Mouse (Mus musculus) kidney, adult 2 months (tissue): Measurements from ENCODE around the gene Gm20696. TPM values are rescaled to one million over a fixed set of nuclear protein-coding genes. Genes with fewer than 3 reads are reported as not detected.
A peak's percentile ranks its signal among the peaks of the same experiment; 100 is the strongest.

ENCODE experiments used
- DNase-seq: peaks from one replicate; pipeline ENCODE4 v3.0.0; 2021
- H3K27ac ChIP-seq: fragments of 200-500 bp; 2 replicates; pipeline ENCODE4 v1.5.1; 2012; ENCODE audit warnings: low read depth, low read length, control low read depth, inconsistent platforms; ENCODE audit not compliant: insufficient read depth
- H3K27me3 ChIP-seq: fragments of 200-500 bp; replicated peaks from 2 replicates; pipeline ENCODE4 v1.6.1; 2012; ENCODE audit warnings: mild to moderate bottlenecking, moderate library complexity, low read length, inconsistent platforms; ENCODE audit not compliant: control insufficient read depth, insufficient read depth
- H3K36me3 ChIP-seq: fragments of 200-500 bp; 2 replicates; pipeline ENCODE4 v1.6.1; 2012; ENCODE audit warnings: mild to moderate bottlenecking, moderate library complexity, low read length, inconsistent platforms; ENCODE audit not compliant: control insufficient read depth, insufficient read depth
- H3K4me1 ChIP-seq: fragments of 200-500 bp; 2 replicates; pipeline ENCODE4 v1.6.1; 2011; ENCODE audit warnings: low read length; ENCODE audit not compliant: control insufficient read depth, insufficient read depth
- H3K4me3 ChIP-seq: fragments of 200-500 bp; 2 replicates; pipeline ENCODE4 v1.5.1; 2011; ENCODE audit warnings: mild to moderate bottlenecking, low read depth, low read length, control low read depth; ENCODE audit not compliant: insufficient read depth
- CTCF ChIP-seq: fragments of 200-500 bp; conservative IDR thresholded peaks from 2 replicates; pipeline ENCODE4 v1.5.1; 2011; ENCODE audit warnings: low read depth, mild to moderate bottlenecking, control low read depth, low read length, moderate library complexity, mixed read lengths; ENCODE audit not compliant: insufficient read depth, insufficient read length
- POLR2A ChIP-seq: fragments of 200-500 bp; IDR thresholded peaks from one replicate; pipeline ENCODE4 v1.6.1; 2011; ENCODE audit warnings: low read depth, low read length, control low read depth
- WGBS: fragments of 180-500 bp; shearing (Covaris S2); methylation state at CpG from one replicate; pipeline ENCODE4 v1.1.7; 2018; 5-methylcytosine and 5-hydroxymethylcytosine counted together
- polyA plus RNA-seq: library from polyadenylated mRNA; depleted of rRNA; stranded (reverse); fragments of >200 nt; gene quantifications from 2 replicates; pipeline ENCODE4 v1.2.3, GENCODE M21; 2012

Gm20696 gene
- polyA plus RNA-seq, 1 experiment = 0.31 TPM

DNA sequence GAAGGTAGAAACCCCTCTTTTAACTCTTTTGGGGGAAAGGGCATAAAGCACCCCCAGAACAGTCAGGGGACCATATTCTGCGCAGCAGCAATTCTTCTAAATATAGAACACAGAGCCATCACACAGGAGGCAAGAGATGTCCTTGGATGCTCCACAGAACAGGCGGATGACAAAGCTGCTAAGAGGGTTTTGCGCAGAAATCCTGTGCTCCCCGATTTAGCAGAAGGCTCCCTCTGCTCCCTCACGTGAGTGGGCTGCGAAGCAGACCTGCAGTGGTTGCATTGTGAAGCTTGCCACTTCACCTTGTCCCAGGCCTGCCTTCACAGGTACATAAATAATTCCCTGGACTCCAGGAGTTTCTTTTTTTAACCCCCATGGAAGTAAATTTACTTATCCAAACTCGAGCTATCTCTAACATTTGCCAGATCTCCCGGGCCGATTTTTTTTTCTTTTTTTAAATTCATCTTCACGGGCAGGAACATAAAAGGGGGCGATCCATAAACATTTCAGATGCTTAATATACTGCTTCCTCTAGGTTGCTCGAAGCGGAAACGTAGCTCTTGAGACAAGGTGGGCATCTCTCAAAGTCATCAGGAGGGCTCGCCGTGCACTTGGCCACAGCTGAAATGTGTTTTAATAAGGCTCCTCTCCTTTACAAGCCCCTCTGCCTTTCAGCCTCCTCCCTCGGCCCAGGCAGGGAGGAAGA is 51.9 kb downstream of the Gm20696 start:
- Histone ChIP-seq H3K4me1 (no peaks in the 10 kb centered on the region), H3K27ac (no peak overlapping the region), H3K36me3 (no peaks in the 10 kb centered on the region), H3K27me3 (no peaks in the 10 kb centered on the region), H3K4me3 (no peak overlapping the region)
- TF ChIP-seq CTCF (no peak), POLR2A (no peak)
- 59% methylated on average over 17 of the region's 17 CpGs for WGBS
- no peak for DNase-seq

DNA sequence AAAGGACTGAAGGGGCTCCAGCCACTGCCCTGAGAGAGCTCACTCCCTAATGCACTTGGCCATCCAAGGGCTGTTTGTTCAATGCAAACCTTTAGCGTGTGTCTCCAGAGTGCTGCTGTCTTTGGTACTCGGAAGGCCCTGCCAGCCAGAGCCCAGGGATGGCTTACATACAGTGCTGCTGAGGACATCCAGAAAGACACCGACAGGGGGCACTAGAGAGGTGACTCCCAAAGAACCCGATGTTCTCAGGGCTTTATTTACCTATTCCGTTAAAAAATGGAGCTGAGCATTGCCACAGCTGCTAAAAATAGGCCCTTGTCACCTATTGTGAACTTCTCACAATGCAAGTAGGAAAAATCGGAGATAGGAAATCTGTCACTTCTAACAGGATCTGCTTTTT is 54.7 kb downstream of the Gm20696 start:
- H3K36me3 ChIP-seq = no peaks in the 10 kb centered on the region
- no peaks in the 10 kb centered on the region for H3K27me3 ChIP-seq
- H3K4me1 ChIP-seq = no peaks in the 10 kb centered on the region
- WGBS = 59% methylated on average over 6 of the region's 6 CpGs
- no peak for DNase-seq
- no peak for TF ChIP-seq POLR2A
- peak; percentile 22; the same call in 1 of the 2 replicates for TF ChIP-seq CTCF
- H3K4me3 ChIP-seq = no peak overlapping the region
- H3K27ac ChIP-seq = no peak overlapping the region

DNA sequence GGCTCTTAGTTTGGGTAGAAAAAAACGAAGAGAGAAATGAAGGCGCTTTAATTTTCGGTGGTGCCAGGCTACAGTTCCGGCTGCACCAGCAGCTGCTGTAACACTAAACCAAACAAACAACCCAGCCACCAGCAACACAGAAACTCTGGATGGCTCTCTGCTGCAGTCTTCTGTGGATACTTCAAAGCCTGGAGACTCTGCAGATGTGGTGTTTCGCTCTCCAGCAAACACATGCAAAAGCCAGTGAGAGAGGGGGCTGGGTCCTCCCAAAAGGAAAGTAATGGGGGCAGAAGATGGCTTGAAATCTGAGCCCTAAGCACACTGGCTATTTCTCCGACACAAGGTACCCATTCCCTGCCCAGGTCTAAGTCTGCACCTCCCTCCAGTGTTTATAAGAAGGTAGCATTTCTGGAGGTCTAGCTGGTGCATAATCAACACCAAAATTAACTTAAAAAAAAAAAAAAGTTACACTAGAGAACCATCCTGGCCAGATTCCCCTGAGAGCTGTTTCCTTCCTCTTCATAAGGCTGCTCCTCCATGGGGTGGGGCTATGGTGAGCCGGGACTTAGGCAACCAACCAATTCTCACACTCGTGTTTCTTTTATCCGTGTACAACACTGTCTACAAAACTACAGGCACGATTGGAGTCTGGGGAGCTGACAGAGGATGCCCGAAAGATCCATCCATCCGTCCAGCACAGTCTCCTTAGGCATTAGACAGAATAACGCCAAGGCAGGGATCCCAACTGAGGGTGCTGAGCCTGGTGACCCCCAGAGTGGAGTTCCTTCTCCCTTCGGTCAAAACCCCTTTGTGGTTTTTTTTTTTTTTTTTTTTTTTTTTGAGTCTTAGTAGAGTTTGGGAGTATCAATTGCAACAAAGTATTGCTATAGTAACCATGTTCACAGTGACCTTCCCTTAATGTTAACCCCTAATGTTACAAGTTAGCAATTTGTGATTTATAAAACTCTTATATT is 55.9 kb downstream of the Gm20696 start:
- TF ChIP-seq CTCF = no peak
- no peak for TF ChIP-seq POLR2A
- no peak overlapping the region for H3K27ac ChIP-seq

DNA sequence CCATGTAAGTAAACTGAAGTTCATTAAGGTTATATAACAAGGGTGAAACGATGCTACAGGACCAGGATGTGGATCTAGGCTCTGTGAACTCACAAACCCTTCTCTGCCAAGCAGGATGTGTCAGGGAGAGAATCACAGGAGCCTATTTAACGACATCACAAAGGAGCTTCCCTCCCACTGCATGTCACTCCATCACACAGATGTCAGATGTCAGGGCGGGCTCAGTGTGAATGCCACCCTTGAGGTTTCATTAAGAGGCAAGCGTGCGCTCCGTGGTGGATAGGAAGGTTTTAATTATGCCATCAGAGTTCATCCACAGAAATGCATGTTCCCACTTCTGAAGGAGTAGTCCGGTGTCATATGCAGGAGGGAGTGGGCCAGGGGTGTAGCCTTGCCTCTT is 60.5 kb downstream of the Gm20696 start:
- 82% methylated on average over 7 of the region's 7 CpGs for WGBS

More for the DNA sequence above, 55.9 kb downstream of the Gm20696 start:
- Histone ChIP-seq H3K4me3 (no peak overlapping the region), H3K4me1 (no peaks in the 10 kb centered on the region), H3K27me3 (no peaks in the 10 kb centered on the region), H3K36me3 (no peaks in the 10 kb centered on the region)
- peak; percentile 47 for DNase-seq
- WGBS = 33% methylated on average over 14 of the region's 14 CpGs

DNA sequence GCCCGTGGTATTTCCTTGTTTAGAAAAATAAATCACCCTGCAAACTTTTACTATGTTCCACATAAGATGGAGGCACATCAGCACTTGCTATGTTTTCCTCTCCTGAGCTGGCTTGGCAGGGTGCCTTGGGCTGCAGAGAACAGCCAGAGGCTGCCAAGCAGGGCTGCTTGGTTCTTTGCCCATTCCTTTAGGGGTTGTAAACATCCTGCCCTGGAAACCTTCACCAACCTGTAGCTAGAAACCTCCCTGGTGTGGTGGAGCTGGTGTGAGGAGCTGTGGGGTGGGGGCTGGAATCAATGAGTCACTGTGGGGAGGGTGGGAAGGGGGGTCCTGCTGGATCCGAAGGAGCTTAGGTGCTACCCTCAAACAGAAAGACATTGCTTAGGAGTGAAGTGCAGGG is 61.8 kb downstream of the Gm20696 start:
- TF ChIP-seq CTCF (no peak), POLR2A (no peak)
- peak; percentile 21 for DNase-seq
- H3K4me3 ChIP-seq = no peak overlapping the region
- no peaks in the 10 kb centered on the region for H3K27me3 ChIP-seq
- no peaks in the 10 kb centered on the region for H3K36me3 ChIP-seq
- WGBS = 43% methylated on average over 2 of the region's 2 CpGs
- H3K4me1 ChIP-seq = no peaks in the 10 kb centered on the region
- H3K27ac ChIP-seq = no peak overlapping the region

More for the DNA sequence above, 60.5 kb downstream of the Gm20696 start:
- no peak for DNase-seq
- Histone ChIP-seq H3K4me1 (no peaks in the 10 kb centered on the region), H3K27me3 (no peaks in the 10 kb centered on the region), H3K27ac (no peak overlapping the region), H3K4me3 (no peak overlapping the region), H3K36me3 (no peaks in the 10 kb centered on the region)
- TF ChIP-seq CTCF (no peak), POLR2A (no peak)

DNA sequence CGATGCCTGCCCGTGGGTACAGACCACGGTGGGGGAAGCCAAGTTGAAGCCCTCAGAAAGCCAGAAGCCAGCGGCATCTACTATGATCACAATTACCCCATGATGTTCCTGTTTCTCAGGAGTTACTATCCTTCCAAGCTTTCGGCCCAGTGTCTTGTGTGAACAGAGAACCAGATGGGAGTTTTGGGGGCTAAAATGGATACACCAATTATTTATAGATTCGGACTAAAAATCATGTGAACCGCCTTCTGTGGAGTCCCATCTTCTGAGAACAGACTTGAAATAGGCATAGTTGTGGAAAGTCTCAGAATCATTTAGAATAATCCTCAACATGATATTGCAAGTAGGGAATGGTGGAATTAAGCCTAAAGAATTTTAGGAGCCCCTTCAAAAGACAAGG is 64.2 kb downstream of the Gm20696 start:
- Histone ChIP-seq H3K27me3 (no peaks in the 10 kb centered on the region), H3K4me1 (no peaks in the 10 kb centered on the region), H3K36me3 (no peaks in the 10 kb centered on the region), H3K4me3 (no peak overlapping the region), H3K27ac (no peak overlapping the region)
- TF ChIP-seq CTCF = no peak
- no peak for TF ChIP-seq POLR2A
- WGBS = 87% methylated on average over 7 of the region's 7 CpGs
- no peak for DNase-seq

DNA sequence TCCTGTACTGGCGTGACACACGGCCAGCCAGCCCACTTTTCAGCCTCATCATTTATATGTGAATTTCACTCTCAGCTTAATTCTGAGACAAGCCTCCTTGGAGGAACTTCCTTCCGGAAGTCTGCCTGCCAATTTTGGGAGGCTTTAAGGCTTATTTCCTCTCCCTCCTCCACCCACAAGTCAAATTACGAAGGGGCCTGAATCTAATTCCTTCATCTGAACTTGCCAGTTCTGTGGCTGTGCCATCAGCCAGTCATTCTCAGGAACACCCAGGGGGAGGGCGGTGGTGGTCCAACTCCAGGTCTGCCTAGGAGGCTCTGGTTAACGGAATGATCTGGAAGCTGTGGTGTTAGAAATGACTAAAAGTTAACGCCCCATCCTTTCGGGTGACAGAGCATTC is 65.7 kb downstream of the Gm20696 start:
- no peak for TF ChIP-seq CTCF
- no peak for TF ChIP-seq POLR2A
- 46% methylated on average over 8 of the region's 8 CpGs for WGBS
- Histone ChIP-seq H3K27me3 (no peaks in the 10 kb centered on the region), H3K4me3 (no peak overlapping the region), H3K36me3 (no peaks in the 10 kb centered on the region), H3K27ac (no peak overlapping the region), H3K4me1 (no peaks in the 10 kb centered on the region)
- DNase-seq = peak; percentile 26
